Mouse (Mus musculus): ENCODE measurements around the gene Nacc2. TPM values are rescaled to one million over a fixed set of nuclear protein-coding genes. Genes with fewer than 3 reads are reported as not detected.

Nacc2 gene
- polyA plus RNA-seq, 1 experiment from 2014 or later: 3.4 TPM

- 24% methylated on average over 2 of the region's 2 CpGs for WGBS (ENCODE audit: insufficient replicate concordance)
- H3K27ac ChIP-seq (replicated peaks): no peak overlapping the region
- H3K9me3 ChIP-seq (replicated peaks): no peaks in the 10 kb centered on the region
- H3K36me3 ChIP-seq (replicated peaks): no peaks in the 10 kb centered on the region
- no peak overlapping the region for H3K9ac ChIP-seq
- H3K4me1 ChIP-seq (replicated peaks): peaks cover 56% of the 10 kb centered on the region
- no peak for ATAC-seq (ENCODE audit: insufficient read depth)
- no peak overlapping the region for H3K4me2 ChIP-seq
- H3K4me3 ChIP-seq (replicated peaks): no peak overlapping the region
- peaks cover 60% of the 10 kb centered on the region for H3K27me3 ChIP-seq
These were observed 3.8 kb downstream of the Nacc2 start for GRCm38 (mm10) chr2:26119310-26119592.

GRCm38 (mm10) chr2:26118584-26119309 lies 4.3 kb downstream of the Nacc2 start:
- peaks cover 55% of the 10 kb centered on the region for H3K27me3 ChIP-seq

DNA sequence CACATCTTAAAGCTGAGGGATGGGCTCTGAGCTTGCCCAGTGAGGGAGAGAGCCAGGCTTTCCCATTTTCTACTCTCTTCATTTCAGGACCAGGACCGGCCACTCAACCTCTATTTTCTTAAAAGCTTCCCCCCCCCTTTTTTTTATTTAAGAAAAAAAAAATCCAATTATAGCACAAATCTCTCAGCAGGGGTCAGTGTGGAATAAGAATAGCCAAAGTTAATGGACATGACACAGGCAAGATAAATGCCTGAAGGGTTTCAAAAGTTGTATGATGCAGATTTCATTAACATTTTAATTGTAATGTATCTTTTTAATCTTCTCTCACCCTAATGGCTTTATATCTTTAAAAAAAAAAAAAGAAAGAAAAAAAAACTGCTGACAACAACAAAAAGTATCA lies 5.4 kb downstream of the Nacc2 start:
- H3K4me3 ChIP-seq (replicated peaks): no peak overlapping the region
- no peak overlapping the region for H3K27ac ChIP-seq (replicated peaks)
- H3K27me3 ChIP-seq: peaks cover 51% of the 10 kb centered on the region
- no peak overlapping the region for H3K4me2 ChIP-seq
- no peaks in the 10 kb centered on the region for H3K9me3 ChIP-seq (replicated peaks)
- H3K9ac ChIP-seq: no peak overlapping the region
- WGBS (ENCODE audit: insufficient replicate concordance): 59% methylated on average over 1 of the region's 1 CpGs
- peaks cover 51% of the 10 kb centered on the region for H3K4me1 ChIP-seq (replicated peaks)
- H3K36me3 ChIP-seq (replicated peaks): no peaks in the 10 kb centered on the region
- no peak for ATAC-seq (ENCODE audit: insufficient read depth)

More at GRCm38 (mm10) chr2:26118584-26119309, 4.3 kb downstream of the Nacc2 start:
- H3K36me3 ChIP-seq (replicated peaks): no peaks in the 10 kb centered on the region
- no peak for ATAC-seq (ENCODE audit: insufficient read depth)
- 54% methylated on average over 4 of the region's 4 CpGs for WGBS (ENCODE audit: insufficient replicate concordance)
- H3K4me1 ChIP-seq (replicated peaks): peaks cover 56% of the 10 kb centered on the region
- 0 out of 2 replicates have a peak overlapping the region, but pooled peaks have one; percentile 5 for H3K27ac ChIP-seq (replicated peaks)
- no peaks in the 10 kb centered on the region for H3K9me3 ChIP-seq (replicated peaks)
- H3K9ac ChIP-seq: no peak overlapping the region; the same call in 1 of the 2 replicates
- H3K4me3 ChIP-seq (replicated peaks): no peak overlapping the region
- H3K4me2 ChIP-seq: peak overlapping the region; percentile 11; the same call in 1 of the 2 replicates

DNA sequence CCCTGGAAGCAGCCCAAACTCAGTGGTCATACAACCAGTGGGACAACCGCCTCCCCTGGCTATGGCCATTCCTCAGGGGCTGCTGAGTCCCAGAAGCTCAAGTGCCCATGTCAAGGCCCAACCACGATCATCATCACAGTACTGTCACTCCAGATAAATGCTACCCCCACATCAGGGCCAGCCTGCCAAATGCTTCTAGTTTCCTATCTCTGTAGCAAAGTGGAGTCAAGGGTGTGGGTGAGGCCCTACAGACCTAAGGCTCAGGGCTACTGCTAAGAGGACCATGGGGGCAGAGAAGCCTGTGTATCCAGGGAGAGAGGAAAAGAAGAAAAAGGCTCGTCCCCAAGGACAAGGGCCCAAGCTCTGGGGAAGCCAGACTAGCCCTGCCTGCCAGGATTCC lies 6.5 kb downstream of the Nacc2 start:
- no peak overlapping the region for H3K9ac ChIP-seq
- 38% methylated on average over 3 of the region's 3 CpGs for WGBS (ENCODE audit: insufficient replicate concordance)
- H3K36me3 ChIP-seq (replicated peaks): no peaks in the 10 kb centered on the region
- no peak overlapping the region for H3K4me3 ChIP-seq (replicated peaks)
- H3K9me3 ChIP-seq (replicated peaks): no peaks in the 10 kb centered on the region
- no peak for ATAC-seq (ENCODE audit: insufficient read depth)
- no peak overlapping the region for H3K27ac ChIP-seq (replicated peaks)
- H3K4me1 ChIP-seq (replicated peaks): peaks cover 41% of the 10 kb centered on the region
- H3K4me2 ChIP-seq: no peak overlapping the region
- H3K27me3 ChIP-seq: peaks cover 45% of the 10 kb centered on the region

DNA sequence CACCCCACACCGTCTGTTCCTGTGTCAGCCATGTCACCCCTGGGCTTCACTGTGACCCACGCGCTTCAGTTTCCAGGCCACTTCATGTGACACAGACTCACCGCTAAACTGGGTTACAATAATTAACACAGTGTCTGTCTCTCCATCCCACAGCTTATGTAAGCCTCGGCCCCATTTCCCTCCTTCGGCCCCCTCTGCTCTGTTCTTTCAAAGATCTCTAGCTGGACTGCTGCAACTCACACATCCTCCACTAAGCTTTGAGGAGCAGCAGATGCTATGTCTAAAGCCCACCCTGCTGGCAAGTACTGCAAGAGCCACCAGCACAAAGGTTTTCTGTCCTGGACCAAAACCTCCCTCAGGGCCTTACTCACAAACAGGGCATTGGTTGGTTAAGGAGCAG lies 7.8 kb downstream of the Nacc2 start:
- Histone ChIP-seq H3K4me1 (replicated peaks) (peaks cover 40% of the 10 kb centered on the region), H3K4me2 (no peak overlapping the region), H3K9me3 (replicated peaks) (no peaks in the 10 kb centered on the region), H3K4me3 (replicated peaks) (no peak overlapping the region), H3K9ac (no peak overlapping the region), H3K27ac (replicated peaks) (no peak overlapping the region), H3K27me3 (peaks cover 42% of the 10 kb centered on the region), H3K36me3 (replicated peaks) (no peaks in the 10 kb centered on the region)
- 70% methylated on average over 6 of the region's 6 CpGs for WGBS (ENCODE audit: insufficient replicate concordance)
- ATAC-seq (ENCODE audit: insufficient read depth): no peak

DNA sequence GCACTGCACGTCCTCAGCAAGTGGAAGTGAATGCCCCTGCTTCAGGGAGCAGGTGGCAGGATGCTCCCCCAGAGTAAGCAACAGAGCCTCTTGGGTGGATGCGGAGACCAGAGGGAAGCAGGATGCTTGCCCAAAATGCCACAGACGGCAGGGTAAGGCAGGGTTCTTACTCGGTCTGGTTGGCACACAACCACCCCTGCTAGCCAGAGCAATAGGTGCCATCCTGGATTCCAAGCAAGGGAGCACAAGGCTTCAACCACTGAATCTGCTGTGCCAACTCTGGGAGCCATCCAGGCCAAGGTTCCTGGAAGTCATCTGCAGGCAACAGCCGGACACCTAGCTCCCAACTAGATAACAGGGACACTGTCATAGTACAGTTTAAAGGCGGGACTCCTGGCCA lies 14.8 kb downstream of the Nacc2 start:
- Histone ChIP-seq H3K9ac (no peak overlapping the region), H3K4me2 (no peak overlapping the region), H3K9me3 (replicated peaks) (no peaks in the 10 kb centered on the region), H3K36me3 (replicated peaks) (no peaks in the 10 kb centered on the region), H3K27ac (replicated peaks) (no peak overlapping the region), H3K27me3 (peaks cover 25% of the 10 kb centered on the region), H3K4me1 (replicated peaks) (no peaks in the 10 kb centered on the region), H3K4me3 (replicated peaks) (no peak overlapping the region)
- no peak for ATAC-seq (ENCODE audit: insufficient read depth)
- 65% methylated on average over 6 of the region's 6 CpGs for WGBS (ENCODE audit: insufficient replicate concordance)

GRCm38 (mm10) chr2:26107011-26107410 lies 16.0 kb downstream of the Nacc2 start:
- Histone ChIP-seq H3K36me3 (replicated peaks) (no peaks in the 10 kb centered on the region), H3K4me1 (replicated peaks) (no peaks in the 10 kb centered on the region), H3K27ac (replicated peaks) (no peak overlapping the region), H3K9me3 (replicated peaks) (no peaks in the 10 kb centered on the region), H3K4me2 (no peak overlapping the region), H3K27me3 (peaks cover 18% of the 10 kb centered on the region), H3K9ac (no peak overlapping the region), H3K4me3 (replicated peaks) (no peak overlapping the region)
- no peak for ATAC-seq (ENCODE audit: insufficient read depth)
- WGBS (ENCODE audit: insufficient replicate concordance): 74% methylated on average over 8 of the region's 8 CpGs

- 72% methylated on average over 2 of the region's 2 CpGs for WGBS (ENCODE audit: insufficient replicate concordance)
- ATAC-seq (ENCODE audit: insufficient read depth): no peak
- H3K9me3 ChIP-seq (replicated peaks): no peaks in the 10 kb centered on the region
These were observed 16.8 kb downstream of the Nacc2 start for GRCm38 (mm10) chr2:26106233-26106632.

DNA sequence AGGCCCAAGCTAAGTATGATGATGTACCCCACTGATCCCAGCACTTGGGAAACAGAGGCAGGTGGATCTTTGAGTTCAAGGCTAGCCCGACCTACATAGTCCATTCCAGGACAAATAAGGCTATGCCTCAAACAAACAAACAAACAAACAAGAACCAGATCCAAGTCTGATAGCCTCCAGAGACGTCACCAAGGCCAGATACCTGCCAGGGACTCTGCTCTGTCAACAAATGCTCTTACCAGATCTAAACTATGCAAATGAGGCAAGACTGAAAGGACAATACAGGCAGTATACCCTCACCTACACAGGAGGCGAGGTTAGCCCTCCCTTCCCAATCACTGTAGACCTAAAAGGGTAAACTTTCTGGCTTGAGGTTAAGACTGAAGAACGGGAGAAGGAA lies 22.7 kb downstream of the Nacc2 start:
- WGBS (ENCODE audit: insufficient replicate concordance): 53% methylated on average over 4 of the region's 4 CpGs

More at GRCm38 (mm10) chr2:26106233-26106632, 16.8 kb downstream of the Nacc2 start:
- Histone ChIP-seq H3K36me3 (replicated peaks) (no peaks in the 10 kb centered on the region), H3K27me3 (peaks cover 18% of the 10 kb centered on the region), H3K4me2 (no peak overlapping the region), H3K4me1 (replicated peaks) (no peaks in the 10 kb centered on the region), H3K27ac (replicated peaks) (no peak overlapping the region), H3K9ac (no peak overlapping the region), H3K4me3 (replicated peaks) (no peak overlapping the region)

DNA sequence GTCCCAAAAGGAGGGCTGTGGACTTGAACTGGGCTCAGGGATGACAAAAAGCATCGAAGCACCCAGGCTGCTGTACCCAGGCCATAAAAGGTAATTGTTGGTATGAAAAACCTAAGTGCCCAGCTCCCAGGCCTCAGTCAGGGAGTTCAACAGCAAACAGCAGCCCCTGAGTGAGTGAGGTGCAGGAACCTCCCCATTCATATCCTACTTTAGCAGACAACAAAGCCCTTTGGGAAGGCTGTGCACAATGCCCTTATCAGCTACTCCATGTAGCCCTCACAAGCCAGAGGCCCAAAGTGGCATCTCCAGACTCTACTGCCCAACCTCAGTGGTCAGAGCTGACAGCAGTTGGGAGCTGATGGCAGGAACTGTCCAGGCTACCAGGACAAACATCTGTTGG lies 23.2 kb downstream of the Nacc2 start:
- Histone ChIP-seq H3K9me3 (replicated peaks) (no peaks in the 10 kb centered on the region), H3K4me3 (replicated peaks) (no peak overlapping the region), H3K27me3 (0 out of 2 replicates have a peak, but pooled peaks cover 10% of the 10 kb centered on the region), H3K9ac (no peak overlapping the region), H3K4me1 (replicated peaks) (peaks cover 23% of the 10 kb centered on the region), H3K4me2 (no peak overlapping the region), H3K36me3 (replicated peaks) (no peaks in the 10 kb centered on the region), H3K27ac (replicated peaks) (no peak overlapping the region)
- 60% methylated on average over 1 of the region's 1 CpGs for WGBS (ENCODE audit: insufficient replicate concordance)
- ATAC-seq (ENCODE audit: insufficient read depth): peak; percentile 47; the same call in 1 of the 2 replicates

More for the DNA sequence above, 22.7 kb downstream of the Nacc2 start:
- Histone ChIP-seq H3K4me2 (no peak overlapping the region), H3K27ac (replicated peaks) (no peak overlapping the region), H3K4me3 (replicated peaks) (no peak overlapping the region), H3K9ac (no peak overlapping the region), H3K36me3 (replicated peaks) (no peaks in the 10 kb centered on the region), H3K4me1 (replicated peaks) (peaks cover 23% of the 10 kb centered on the region), H3K9me3 (replicated peaks) (no peaks in the 10 kb centered on the region), H3K27me3 (0 out of 2 replicates have a peak, but pooled peaks cover 5% of the 10 kb centered on the region)
- no peak for ATAC-seq (ENCODE audit: insufficient read depth)

GRCm38 (mm10) chr2:26099260-26099659 lies 23.8 kb downstream of the Nacc2 start:
- Histone ChIP-seq H3K36me3 (replicated peaks) (no peaks in the 10 kb centered on the region), H3K4me2 (no peak overlapping the region), H3K4me3 (replicated peaks) (no peak overlapping the region), H3K27me3 (peaks cover 15% of the 10 kb centered on the region), H3K27ac (replicated peaks) (no peak overlapping the region), H3K9ac (no peak overlapping the region), H3K4me1 (replicated peaks) (peaks cover 23% of the 10 kb centered on the region), H3K9me3 (replicated peaks) (no peaks in the 10 kb centered on the region)
- 68% methylated on average over 5 of the region's 5 CpGs for WGBS (ENCODE audit: insufficient replicate concordance)
- 0 out of 2 replicates have a peak, but pooled peaks have one; percentile 44 for ATAC-seq (ENCODE audit: insufficient read depth)

DNA sequence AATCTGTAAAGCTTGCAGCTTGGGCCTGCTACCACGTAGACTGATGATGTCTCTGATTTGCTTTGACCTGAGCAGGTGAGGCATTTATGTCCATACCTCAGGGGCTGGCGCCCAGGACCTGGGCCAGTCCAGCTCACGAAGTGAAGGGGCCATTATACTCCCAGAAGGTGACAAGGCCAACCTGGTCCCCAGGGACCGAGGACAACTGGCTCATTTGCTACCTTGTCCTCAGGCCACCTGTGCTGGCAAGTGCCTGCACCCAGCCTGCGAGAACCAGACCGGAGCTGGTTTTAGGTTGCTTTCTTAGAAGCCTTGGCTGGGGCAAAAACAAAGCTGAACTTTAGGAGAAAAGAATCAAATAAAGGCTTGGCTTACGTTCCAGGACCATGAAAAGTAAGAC lies 29.1 kb downstream of the Nacc2 start:
- H3K4me1 ChIP-seq (replicated peaks): peaks cover 33% of the 10 kb centered on the region
- no peaks in the 10 kb centered on the region for H3K9me3 ChIP-seq (replicated peaks)
- ATAC-seq (ENCODE audit: insufficient read depth): no peak
- H3K36me3 ChIP-seq (replicated peaks): 0 out of 2 replicates have a peak, but pooled peaks cover 6% of the 10 kb centered on the region
- no peak overlapping the region for H3K4me3 ChIP-seq (replicated peaks)
- WGBS (ENCODE audit: insufficient replicate concordance): 63% methylated on average over 7 of the region's 7 CpGs
- H3K27me3 ChIP-seq: peaks cover 69% of the 10 kb centered on the region
- H3K4me2 ChIP-seq: no peak overlapping the region
- H3K9ac ChIP-seq: no peak overlapping the region
- H3K27ac ChIP-seq (replicated peaks): no peak overlapping the region

Data from liver, embryonic 15.5 days (tissue).